Mouse (Mus musculus): Measurements from ENCODE around the gene Clca4b. TPM values are rescaled to one million over a fixed set of nuclear protein-coding genes. Genes with fewer than 3 reads are reported as not detected.
"Not testable (repeated sequence)": the region's sequence is repeated elsewhere in the genome, so short reads cannot be mapped to it uniquely, and the experiment has no call there.

The Clca4b gene
- polyA plus RNA-seq (2015; fragmentation: Nextera tagmentation; extraction: Ambion mirVana), result not detected in 2 replicates

- Histone ChIP-seq H3K4me1 (no peaks in the 10 kb centered on the region), H3K4me2 (no peak within 1 kb of the TSS), H3K9me3 (replicated peaks) (no peaks in the 10 kb centered on the region), H3K27me3 (replicated peaks) (no peaks in the 10 kb centered on the region), H3K36me3 (no peaks in the 10 kb centered on the region), H3K27ac (replicated peaks) (no peak within 1 kb of the TSS), H3K9ac (replicated peaks) (no peak within 1 kb of the TSS), H3K4me3 (replicated peaks) (no peak within 1 kb of the TSS)
- no peak for ATAC-seq (ENCODE audit: low FRiP score)
Measured at GRCm38 (mm10) chr3:144932335-144932734, at the start of gene Clca4b. Gene Clca4b (minus strand): TSS chr3:144932529.

- WGBS, result 88% methylated on average over 6 of the region's 6 CpGs
Measured at GRCm38 (mm10) chr3:144980551-144980950, 48.2 kb upstream of the Clca4b start.

GRCm38 (mm10) chr3:144977631-144978030, 45.3 kb upstream of the Clca4b start:
- Histone ChIP-seq H3K27me3 (replicated peaks) (no peaks in the 10 kb centered on the region), H3K9me3 (replicated peaks) (no peaks in the 10 kb centered on the region), H3K4me3 (replicated peaks) (no peak overlapping the region), H3K4me1 (no peaks in the 10 kb centered on the region), H3K9ac (replicated peaks) (no peak overlapping the region), H3K36me3 (no peaks in the 10 kb centered on the region), H3K4me2 (no peak overlapping the region), H3K27ac (replicated peaks) (no peak overlapping the region)
- WGBS, result 29% methylated on average over 4 of the region's 4 CpGs
- ATAC-seq (ENCODE audit: low FRiP score), result no peak

More at GRCm38 (mm10) chr3:144980551-144980950, 48.2 kb upstream of the Clca4b start:
- no peaks in the 10 kb centered on the region for H3K9me3 ChIP-seq (replicated peaks)
- no peak overlapping the region for H3K9ac ChIP-seq (replicated peaks)
- no peaks in the 10 kb centered on the region for H3K36me3 ChIP-seq
- no peak for ATAC-seq (ENCODE audit: low FRiP score)
- no peak overlapping the region for H3K4me3 ChIP-seq (replicated peaks)
- H3K27me3 ChIP-seq (replicated peaks), result no peaks in the 10 kb centered on the region
- H3K4me1 ChIP-seq, result no peaks in the 10 kb centered on the region
- H3K27ac ChIP-seq (replicated peaks), result no peak overlapping the region
- H3K4me2 ChIP-seq, result no peak overlapping the region

GRCm38 (mm10) chr3:144976091-144976490, 43.8 kb upstream of the Clca4b start:
- Histone ChIP-seq H3K36me3 (no peaks in the 10 kb centered on the region), H3K27me3 (replicated peaks) (no peaks in the 10 kb centered on the region), H3K4me2 (no peak overlapping the region), H3K27ac (replicated peaks) (no peak overlapping the region), H3K9me3 (replicated peaks) (no peaks in the 10 kb centered on the region), H3K4me3 (replicated peaks) (no peak overlapping the region), H3K4me1 (no peaks in the 10 kb centered on the region), H3K9ac (replicated peaks) (no peak overlapping the region)
- WGBS, result 92% methylated on average over 1 of the region's 1 CpGs
- ATAC-seq (ENCODE audit: low FRiP score), result no peak

- no peak within 1 kb of the TSS for H3K27ac ChIP-seq (replicated peaks)
- H3K4me1 ChIP-seq, result no peaks in the 10 kb centered on the region
- H3K36me3 ChIP-seq, result no peaks in the 10 kb centered on the region
- no peaks in the 10 kb centered on the region for H3K27me3 ChIP-seq (replicated peaks)
- no peak within 1 kb of the TSS for H3K4me3 ChIP-seq (replicated peaks)
- H3K9ac ChIP-seq (replicated peaks), result no peak within 1 kb of the TSS
- H3K4me2 ChIP-seq, result no peak within 1 kb of the TSS
- no peak for ATAC-seq (ENCODE audit: low FRiP score)
- H3K9me3 ChIP-seq (replicated peaks), result no peaks in the 10 kb centered on the region
Measured at GRCm38 (mm10) chr3:144974945-144975344, 42.6 kb upstream of the Clca4b start, which contains the start of gene Clca4a. Gene Clca4a (minus strand): TSS chr3:144975045.

GRCm38 (mm10) chr3:144971553-144972270, 39.4 kb upstream of the Clca4b start:
- Histone ChIP-seq H3K9me3 (replicated peaks) (no peaks in the 10 kb centered on the region), H3K4me3 (replicated peaks) (no peak overlapping the region), H3K9ac (replicated peaks) (no peak overlapping the region), H3K4me2 (no peak overlapping the region), H3K27ac (replicated peaks) (no peak overlapping the region), H3K36me3 (no peaks in the 10 kb centered on the region), H3K4me1 (no peaks in the 10 kb centered on the region), H3K27me3 (replicated peaks) (no peaks in the 10 kb centered on the region)
- WGBS, result 79% methylated on average over 9 of the region's 9 CpGs
- ATAC-seq (ENCODE audit: low FRiP score), result no peak

- Histone ChIP-seq H3K4me3 (replicated peaks) (no peak overlapping the region), H3K4me2 (no peak overlapping the region), H3K27ac (replicated peaks) (no peak overlapping the region), H3K36me3 (no peaks in the 10 kb centered on the region), H3K27me3 (replicated peaks) (no peaks in the 10 kb centered on the region), H3K9ac (replicated peaks) (no peak overlapping the region), H3K9me3 (replicated peaks) (no peaks in the 10 kb centered on the region), H3K4me1 (no peaks in the 10 kb centered on the region)
- 86% methylated on average over 1 of the region's 1 CpGs for whole genome bisulfite sequencing
- ATAC-seq (ENCODE audit: low FRiP score), result no peak
Measured at GRCm38 (mm10) chr3:144969755-144970154, 37.4 kb upstream of the Clca4b start.

GRCm38 (mm10) chr3:144966074-144966473, 33.7 kb upstream of the Clca4b start:
- WGBS, result 35% methylated on average over 4 of the region's 4 CpGs
- H3K4me2 ChIP-seq, result no peak overlapping the region
- H3K9me3 ChIP-seq (replicated peaks), result no peaks in the 10 kb centered on the region
- H3K27me3 ChIP-seq (replicated peaks), result no peaks in the 10 kb centered on the region
- H3K4me3 ChIP-seq (replicated peaks), result no peak overlapping the region
- H3K27ac ChIP-seq (replicated peaks), result no peak overlapping the region
- ATAC-seq (ENCODE audit: low FRiP score), result no peak
- H3K36me3 ChIP-seq, result no peaks in the 10 kb centered on the region
- no peak overlapping the region for H3K9ac ChIP-seq (replicated peaks)
- H3K4me1 ChIP-seq, result no peaks in the 10 kb centered on the region

- ATAC-seq (ENCODE audit: low FRiP score), result no peak
- Histone ChIP-seq H3K4me1 (no peaks in the 10 kb centered on the region), H3K9me3 (replicated peaks) (no peaks in the 10 kb centered on the region), H3K36me3 (no peaks in the 10 kb centered on the region), H3K27me3 (replicated peaks) (no peaks in the 10 kb centered on the region), H3K9ac (replicated peaks) (no peak overlapping the region), H3K4me3 (replicated peaks) (no peak overlapping the region), H3K4me2 (no peak overlapping the region), H3K27ac (replicated peaks) (no peak overlapping the region)
- 70% methylated on average over 4 of the region's 4 CpGs for WGBS
Measured at GRCm38 (mm10) chr3:144950829-144951228, 18.5 kb upstream of the Clca4b start.

GRCm38 (mm10) chr3:144947376-144947775, 15.0 kb upstream of the Clca4b start:
- not testable (repeated sequence) for H3K36me3 ChIP-seq; H3K27me3 ChIP-seq (replicated peaks); H3K4me3 ChIP-seq (replicated peaks); H3K9ac ChIP-seq (replicated peaks); H3K4me1 ChIP-seq; ATAC-seq (ENCODE audit: low FRiP score); H3K9me3 ChIP-seq (replicated peaks); H3K4me2 ChIP-seq; H3K27ac ChIP-seq (replicated peaks)
- 30% methylated on average over 5 of the region's 5 CpGs for WGBS

- H3K9me3 ChIP-seq (replicated peaks); H3K4me3 ChIP-seq (replicated peaks); H3K36me3 ChIP-seq; ATAC-seq (ENCODE audit: low FRiP score); H3K27me3 ChIP-seq (replicated peaks); H3K4me2 ChIP-seq; H3K9ac ChIP-seq (replicated peaks); H3K27ac ChIP-seq (replicated peaks); H3K4me1 ChIP-seq: not testable (repeated sequence)
Measured at GRCm38 (mm10) chr3:144933625-144934024, 1.3 kb upstream of the Clca4b start.

GRCm38 (mm10) chr3:144933011-144933491, 722 bp upstream of the Clca4b start:
- ATAC-seq (ENCODE audit: low FRiP score), result no peak
- Histone ChIP-seq H3K36me3 (no peaks in the 10 kb centered on the region), H3K4me1 (no peaks in the 10 kb centered on the region), H3K4me3 (replicated peaks) (no peak overlapping the region), H3K9ac (replicated peaks) (no peak overlapping the region), H3K4me2 (no peak overlapping the region), H3K9me3 (replicated peaks) (no peaks in the 10 kb centered on the region), H3K27me3 (replicated peaks) (no peaks in the 10 kb centered on the region), H3K27ac (replicated peaks) (no peak overlapping the region)
- 100% methylated on average over 1 of the region's 1 CpGs for WGBS

All from neural tube, embryonic 15.5 days (tissue).